Mouse (Mus musculus) natural killer cell, adult 2 months (primary cell): ENCODE results near the gene Cpeb4.
A peak's percentile ranks its signal among the peaks of the same experiment; 100 is the strongest.
"Not testable (repeated sequence)": the region's sequence is repeated elsewhere in the genome, so short reads cannot be mapped to it uniquely, and the experiment has no call there.

ENCODE experiments used
- DNase-seq, 2 experiments: peaks; one replicate each; pipeline ENCODE4 v3.0.0; 2022; ENCODE audit warnings: low spot score in 2 of 2

Gene Cpeb4

DNA sequence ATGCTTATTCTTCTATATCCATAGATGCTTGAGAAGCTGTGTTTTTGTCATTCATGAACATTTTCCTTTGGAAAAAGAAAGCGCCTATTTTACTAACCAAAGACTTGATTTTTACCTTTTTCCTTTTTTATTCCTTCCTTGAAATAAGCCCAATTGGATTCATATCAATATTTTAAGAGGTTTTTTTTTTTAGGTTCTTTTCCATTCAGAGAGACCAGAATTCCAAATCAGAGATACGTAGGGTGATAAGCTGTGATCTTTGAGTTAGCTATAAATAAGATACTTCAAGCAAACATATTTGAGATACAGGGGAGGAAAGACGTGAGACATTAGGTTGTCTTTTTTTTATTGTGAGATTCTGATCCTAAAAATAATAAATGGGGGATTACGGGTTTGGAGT lies at the start of gene Cpeb4:
Cpeb4 (plus strand) TSS at position 301 of the 400 bp plus-strand sequence.
- DNase-seq, result no peak

- DNase-seq, result no peak
Measured at GRCm38 (mm10) chr11:31822556-31822955, 49.5 kb upstream of the Cpeb4 start.

GRCm38 (mm10) chr11:31823513-31823912 lies 48.5 kb upstream of the Cpeb4 start:
- no peak for DNase-seq

DNA sequence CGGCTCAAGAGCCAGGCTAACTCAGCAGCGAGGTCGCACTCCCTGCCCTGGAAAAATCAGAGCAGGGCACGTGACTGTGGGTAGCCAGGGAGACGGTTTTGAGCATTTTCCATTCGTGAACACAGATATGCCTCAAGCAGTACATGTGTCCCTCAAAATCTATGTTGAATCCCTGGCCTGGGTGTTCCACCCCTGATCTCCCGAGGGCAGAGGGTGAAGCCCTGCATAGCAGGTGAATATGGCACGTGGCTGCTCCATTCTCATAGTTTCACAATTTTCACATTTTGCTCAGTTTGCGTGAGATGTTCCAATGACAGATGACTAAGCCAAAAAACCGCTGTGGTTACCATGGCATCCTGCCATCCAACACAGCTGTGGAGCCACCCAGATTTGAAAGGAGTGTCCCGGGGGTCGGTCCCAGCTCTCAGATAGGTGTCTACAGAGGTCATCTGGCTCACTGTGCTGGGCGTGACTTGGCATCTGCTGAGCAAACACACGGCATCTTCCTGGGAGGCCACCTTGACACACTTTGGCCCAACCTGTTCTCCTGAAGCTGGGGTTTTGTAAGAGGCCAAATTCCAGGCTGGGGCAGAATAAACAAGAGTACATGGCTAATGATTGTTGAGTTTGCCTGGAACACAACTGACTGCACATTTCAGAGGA lies 47.4 kb upstream of the Cpeb4 start:
- peak in 1 of 2 experiments; percentile 20 for DNase-seq

DNA sequence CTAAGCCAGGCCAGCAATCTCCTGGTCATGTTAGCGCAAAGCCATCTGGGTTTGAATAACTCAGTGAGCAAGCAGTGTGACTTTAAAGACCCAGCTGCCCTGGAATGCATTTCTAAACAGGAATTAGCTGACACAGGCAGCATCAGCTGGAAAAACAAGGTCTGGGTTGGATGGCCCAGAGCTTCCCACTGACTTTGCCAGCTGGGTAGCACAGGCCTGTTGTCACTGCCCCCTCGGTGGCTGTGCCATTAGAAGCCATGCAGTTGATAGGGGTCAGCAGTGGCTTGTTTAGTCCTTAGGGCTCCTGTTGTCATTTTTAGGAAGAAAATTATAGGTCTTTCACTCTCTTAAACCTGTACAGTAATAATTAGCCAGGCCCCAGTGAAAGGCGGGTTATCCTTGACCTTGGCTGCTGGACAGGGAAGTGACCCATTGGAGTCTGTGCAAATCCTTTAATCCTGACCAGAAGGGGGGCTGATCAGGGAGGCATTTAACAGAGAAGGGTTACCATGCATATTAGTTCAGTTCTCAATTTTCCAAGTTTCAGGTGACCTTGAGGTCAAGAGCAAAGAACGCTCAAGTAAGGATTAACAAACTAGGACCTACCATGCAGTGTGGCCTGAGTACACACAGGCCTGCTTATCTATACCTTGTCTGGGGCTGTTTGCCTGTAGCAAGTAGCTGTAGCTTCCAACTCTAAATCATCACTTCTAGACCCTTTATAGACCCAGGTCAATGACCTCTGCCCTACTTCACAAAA lies 43.8 kb upstream of the Cpeb4 start:
- DNase-seq, result no peak

DNA sequence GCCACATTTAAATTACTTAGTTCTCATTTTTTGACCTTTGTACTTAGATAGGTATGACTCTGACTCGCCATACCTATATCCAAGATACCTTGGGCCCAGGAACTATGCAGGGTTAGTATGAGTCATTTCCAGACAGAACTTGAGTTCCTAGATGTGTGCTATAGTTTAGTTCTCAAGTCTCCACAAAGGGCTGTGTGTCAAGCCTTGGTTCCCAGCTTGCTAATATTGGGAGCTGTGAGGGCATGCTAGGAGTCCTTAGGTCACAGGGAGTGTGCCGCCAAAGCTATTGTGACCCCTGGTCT lies 43.3 kb upstream of the Cpeb4 start:
- no peak for DNase-seq

DNA sequence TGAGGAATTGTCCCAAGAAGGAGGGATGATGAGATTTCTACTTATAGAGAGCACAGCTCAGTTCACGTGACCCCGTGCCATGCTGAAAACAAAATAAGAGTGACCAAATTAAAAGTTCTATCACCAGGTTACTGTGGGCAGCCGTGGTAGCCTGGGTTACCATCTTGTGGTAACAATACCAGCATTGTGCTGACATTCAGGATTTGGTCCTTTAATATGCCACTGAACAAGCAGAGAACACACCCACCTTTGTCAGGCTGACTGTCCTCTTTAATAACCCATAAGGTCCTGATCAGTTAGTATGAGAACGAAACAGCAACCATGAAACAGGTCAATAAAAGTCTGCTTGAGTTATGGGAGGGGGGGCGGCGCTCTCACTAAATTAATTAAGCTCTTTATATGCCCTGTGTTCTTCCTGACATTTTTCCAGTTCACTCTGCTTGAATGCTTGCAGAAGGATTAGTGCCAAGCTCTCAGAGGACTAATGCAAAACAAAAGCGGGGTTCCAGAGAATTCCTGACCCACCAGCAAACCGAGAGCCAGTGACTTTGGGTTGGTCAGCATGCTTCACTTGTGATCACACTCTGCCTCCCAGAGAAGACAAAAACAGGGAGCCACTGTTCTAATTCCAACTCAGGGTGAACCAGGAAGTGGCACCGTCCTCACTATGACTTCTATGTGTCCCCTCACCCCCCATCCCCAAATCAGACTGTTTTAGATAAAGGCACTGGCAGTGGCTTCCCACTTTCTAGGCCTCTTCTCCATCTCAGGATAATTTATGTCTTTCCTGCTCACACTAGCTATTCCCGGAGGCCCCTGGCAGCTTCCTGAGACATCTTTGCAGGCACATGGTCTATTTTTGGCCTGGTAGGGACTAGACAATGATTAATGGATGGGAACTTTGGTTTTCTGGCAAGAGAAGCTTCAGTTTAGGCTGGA lies 41.5 kb upstream of the Cpeb4 start:
- DNase-seq, result no peak

GRCm38 (mm10) chr11:31831451-31831850 lies 40.6 kb upstream of the Cpeb4 start:
- DNase-seq, result no peak

DNA sequence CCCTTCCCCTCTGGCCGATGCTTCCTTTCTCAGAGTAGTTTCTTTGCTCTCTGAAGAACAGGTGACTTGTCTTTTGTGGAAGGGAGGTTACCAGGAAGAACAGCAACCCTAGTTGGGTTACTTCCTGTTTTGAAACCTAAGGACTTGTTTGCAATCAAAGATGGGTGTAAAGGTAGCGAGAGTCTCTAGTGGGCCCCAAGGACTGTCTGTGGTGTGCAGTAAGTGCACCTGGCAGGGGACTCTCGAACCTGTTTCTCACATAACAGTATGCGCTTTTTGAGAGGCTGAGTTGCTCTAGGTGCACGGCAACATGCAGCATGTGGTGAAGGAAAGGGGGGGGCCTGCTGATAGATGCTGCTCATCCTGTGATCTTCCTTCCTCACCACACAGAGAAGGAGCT lies 40.0 kb upstream of the Cpeb4 start:
- DNase-seq, result no peak

DNA sequence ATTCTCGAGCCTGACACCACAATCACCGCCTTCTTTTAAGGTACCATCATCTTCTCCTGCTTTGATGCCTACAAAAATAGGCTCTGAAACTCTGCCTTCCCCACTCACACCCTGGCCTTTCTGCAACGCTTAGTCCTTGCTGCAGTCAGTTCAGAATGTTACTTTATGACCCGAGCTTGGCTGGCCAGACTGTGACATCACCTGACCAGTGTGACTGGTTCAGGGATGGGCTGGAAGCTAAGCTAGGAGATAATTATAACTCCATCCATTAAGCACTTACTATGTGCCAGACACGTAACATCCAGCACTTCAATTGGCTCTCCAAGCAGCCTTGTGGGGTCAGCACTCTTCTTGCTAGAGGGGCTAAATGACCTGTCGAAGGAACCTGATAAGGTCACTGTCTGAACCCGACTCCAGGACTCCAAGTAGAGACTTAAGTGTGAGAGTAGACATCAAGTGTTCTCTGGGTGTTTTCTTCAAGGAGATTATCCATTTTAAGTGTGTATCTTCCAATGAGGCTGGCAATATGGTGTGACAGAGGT lies 39.5 kb upstream of the Cpeb4 start:
- DNase-seq, result no peak

GRCm38 (mm10) chr11:31833506-31833905 lies 38.5 kb upstream of the Cpeb4 start:
- no peak for DNase-seq

DNA sequence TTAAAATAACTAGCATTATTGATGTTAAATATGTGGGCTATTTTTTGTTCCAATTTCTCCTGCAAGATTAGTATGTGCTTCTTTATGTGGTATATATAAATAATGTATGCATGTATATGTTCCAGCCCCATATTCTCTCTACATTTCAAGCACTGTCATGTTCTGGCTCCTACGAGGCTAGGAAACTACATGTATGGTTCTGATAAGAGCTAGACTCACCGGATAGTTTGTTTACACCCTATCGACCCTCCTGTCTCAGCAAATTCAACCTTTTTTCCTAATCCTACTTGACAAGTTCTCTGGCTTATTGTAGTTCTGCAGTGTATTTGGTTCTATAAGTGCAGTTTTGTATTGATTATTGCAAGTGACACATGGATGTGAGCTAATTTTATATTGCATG lies 36.7 kb upstream of the Cpeb4 start:
- no peak for DNase-seq

DNA sequence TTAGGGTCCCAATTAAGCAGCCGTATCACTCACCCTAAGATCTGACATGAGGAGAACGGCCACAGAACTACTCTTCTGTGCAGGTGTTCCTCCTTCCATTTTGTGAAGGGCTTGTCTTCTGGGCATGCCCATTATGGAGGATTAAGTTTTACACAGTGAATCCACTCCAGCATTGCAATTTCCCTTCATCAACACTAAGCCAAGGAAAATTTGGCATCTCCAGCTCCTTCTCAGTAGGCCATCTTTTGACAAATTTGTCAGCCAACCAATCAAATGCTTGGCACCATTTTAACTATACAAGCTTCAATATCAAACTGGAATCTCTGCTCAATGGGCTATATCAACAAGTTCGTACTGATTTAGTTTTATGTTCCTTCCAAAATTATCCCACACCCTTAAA lies 34.8 kb upstream of the Cpeb4 start:
- no peak for DNase-seq

DNA sequence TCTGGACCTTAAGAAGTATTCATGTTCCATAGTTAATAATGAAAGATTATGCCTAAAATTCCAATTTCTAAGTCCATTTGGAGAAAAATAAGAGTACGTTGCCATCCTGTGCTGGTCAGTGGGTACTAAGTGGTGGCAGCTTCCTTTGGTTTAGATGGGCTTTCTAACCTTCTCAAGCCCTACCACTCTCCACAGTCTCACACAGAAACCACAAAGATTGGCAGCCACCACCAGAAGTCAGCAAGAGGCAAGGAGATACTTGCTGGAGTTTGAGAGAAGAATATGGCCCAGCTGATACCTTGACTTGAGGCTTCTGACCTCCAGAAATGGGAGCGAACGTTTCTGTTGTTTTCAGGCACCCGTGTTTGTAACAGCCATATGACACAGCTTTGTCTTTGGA lies 34.3 kb upstream of the Cpeb4 start:
- DNase-seq, result no peak

- DNase-seq, result no peak
Measured at GRCm38 (mm10) chr11:31838442-31839083, 33.4 kb upstream of the Cpeb4 start.

GRCm38 (mm10) chr11:31839084-31839460 lies 32.9 kb upstream of the Cpeb4 start:
- no peak for DNase-seq

GRCm38 (mm10) chr11:31842171-31842959 lies 29.6 kb upstream of the Cpeb4 start:
- DNase-seq, result no peak

- no peak for DNase-seq
Measured at GRCm38 (mm10) chr11:31843177-31843833, 28.7 kb upstream of the Cpeb4 start.

DNA sequence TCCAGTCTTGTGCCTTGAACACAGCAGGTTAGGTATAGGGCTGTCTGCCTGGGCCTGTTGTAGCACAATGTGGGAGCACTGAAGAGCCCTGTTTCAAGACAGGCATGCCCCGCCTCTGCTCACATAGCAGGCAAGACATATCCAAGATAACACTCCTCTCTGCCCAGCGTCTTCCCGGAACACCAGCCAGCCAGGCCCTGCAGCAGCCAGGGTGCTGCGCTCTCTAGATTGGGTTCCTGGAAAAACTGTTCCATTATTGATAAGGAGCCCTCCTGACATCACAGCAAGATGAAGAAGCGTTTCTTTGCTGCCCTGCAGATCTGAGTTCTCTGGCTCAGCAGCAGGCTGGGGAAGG lies 28.2 kb upstream of the Cpeb4 start:
- DNase-seq, result no peak

GRCm38 (mm10) chr11:31845111-31845510 lies 26.9 kb upstream of the Cpeb4 start:
- not testable (repeated sequence) for DNase-seq
